Mouse (Mus musculus): ENCODE results near the gene Gm20388. TPM values are rescaled to one million over a fixed set of nuclear protein-coding genes. Genes with fewer than 3 reads are reported as not detected.

Gm20388 gene
- polyA plus RNA-seq, 1 experiment from 2014 or later: not detected

DNA sequence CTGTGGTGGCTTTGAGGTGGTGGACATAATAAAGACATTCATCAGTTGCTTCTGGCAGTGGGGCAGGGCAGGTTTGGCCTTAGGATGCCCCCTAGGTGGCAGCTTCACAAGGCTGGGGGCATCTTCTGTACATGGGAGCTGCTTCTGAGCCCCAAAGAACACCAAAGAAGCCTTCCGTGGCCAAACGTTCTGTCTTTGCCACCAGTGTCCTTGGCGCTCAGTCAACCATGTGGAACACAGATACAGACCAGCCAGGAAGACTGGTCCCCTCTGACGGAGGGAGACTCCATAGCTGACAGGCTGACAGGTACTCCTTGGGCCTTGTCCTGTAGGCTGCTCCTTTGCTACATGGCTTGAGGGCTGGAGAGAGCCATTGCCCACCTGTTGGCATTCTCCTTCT lies 362.8 kb downstream of the Gm20388 start:
- H3K4me2 ChIP-seq (replicated peaks): no peak overlapping the region
- 88% methylated on average over 4 of the region's 4 CpGs for WGBS
- no peak overlapping the region for H3K4me3 ChIP-seq (replicated peaks; ENCODE audit: low read length)
- no peaks in the 10 kb centered on the region for H3K27me3 ChIP-seq (ENCODE audit: control insufficient read depth, insufficient read depth, low read length)
- no peak overlapping the region for H3K27ac ChIP-seq
- H3K9ac ChIP-seq: no peak overlapping the region
- ATAC-seq (ENCODE audit: low FRiP score) (no peak), DNase-seq (ENCODE audit: low spot score) (no peak)
- H3K36me3 ChIP-seq (replicated peaks; ENCODE audit: control insufficient read depth, insufficient read depth): no peaks in the 10 kb centered on the region
- no peaks in the 10 kb centered on the region for H3K9me3 ChIP-seq (ENCODE audit: control insufficient read depth, low read length)
- peaks cover 36% of the 10 kb centered on the region for H3K4me1 ChIP-seq (replicated peaks; ENCODE audit: control insufficient read depth, insufficient read depth, low read length)

DNA sequence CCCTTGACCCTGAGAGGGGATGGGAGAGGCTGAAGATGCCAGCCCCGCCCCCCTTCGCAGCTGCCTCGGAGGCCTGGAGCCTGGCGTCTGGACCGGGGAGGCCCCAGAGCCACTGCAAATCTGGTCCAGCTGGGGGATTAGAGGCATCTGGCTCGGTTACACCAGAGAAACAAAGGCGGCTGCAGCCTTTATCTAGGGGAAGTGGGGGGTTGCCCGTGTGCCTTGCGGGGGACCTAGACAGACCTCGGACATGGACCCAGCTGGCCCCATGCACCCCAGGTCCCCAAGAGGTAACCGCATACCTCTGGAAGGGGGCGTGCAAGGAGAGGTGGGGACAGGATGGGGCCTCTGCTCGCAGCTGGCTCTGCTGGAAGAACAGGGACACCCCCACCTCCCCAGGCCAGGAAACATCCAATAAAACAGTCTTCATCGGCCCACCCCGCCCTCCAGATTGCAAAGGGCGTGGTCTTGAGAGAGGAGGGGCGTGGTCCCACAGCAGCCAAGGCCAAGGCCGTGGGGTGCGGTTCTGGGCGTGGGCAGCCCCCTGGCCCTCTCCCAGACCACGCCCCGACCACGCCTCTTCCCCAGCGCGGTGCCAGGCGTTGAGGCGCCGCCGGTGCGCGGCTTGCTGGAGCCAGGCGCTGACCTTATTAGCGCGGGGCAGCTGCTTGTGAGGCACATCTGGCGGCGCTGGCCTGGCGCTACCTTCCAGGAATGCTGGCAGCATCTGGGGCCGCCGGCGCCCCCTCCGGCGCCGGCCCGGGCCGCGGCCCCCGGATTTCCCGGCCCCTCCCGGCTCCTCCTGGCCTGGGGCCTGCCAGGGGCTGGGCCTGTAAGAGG lies 365.6 kb downstream of the Gm20388 start:
- Histone ChIP-seq H3K4me1 (replicated peaks; ENCODE audit: control insufficient read depth, insufficient read depth, low read length) (peaks cover 22% of the 10 kb centered on the region), H3K4me2 (replicated peaks) (peak overlapping the region; percentile 62)

DNA sequence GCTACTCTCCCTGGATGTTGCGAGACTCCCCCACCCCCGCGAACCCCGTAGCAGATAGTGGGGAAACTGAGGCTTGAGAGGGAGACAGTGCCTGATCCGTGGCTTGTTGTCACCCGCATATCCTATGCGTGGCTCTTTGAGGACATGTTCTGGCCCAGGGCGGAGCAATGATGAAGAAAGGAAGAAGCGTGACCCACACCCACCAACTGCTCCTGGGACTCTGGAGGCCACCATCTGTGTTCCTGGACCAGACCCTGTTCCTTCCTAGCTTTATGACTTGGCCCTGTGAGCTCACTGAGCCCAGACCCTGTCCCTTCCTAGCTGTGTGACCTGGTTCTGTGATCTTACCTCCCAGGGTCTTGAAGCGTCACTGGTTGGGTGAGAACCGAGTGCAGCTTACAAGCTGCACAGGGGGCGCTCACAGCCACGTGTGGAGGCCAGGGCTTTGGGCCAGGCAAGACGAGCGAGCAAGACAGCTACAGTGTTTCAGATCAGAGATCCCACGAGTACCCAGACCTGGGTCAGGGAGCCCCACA lies 366.3 kb downstream of the Gm20388 start:
- Histone ChIP-seq H3K4me2 (replicated peaks) (peak overlapping the region; percentile 62), H3K9me3 (ENCODE audit: control insufficient read depth, low read length) (no peaks in the 10 kb centered on the region), H3K4me3 (replicated peaks; ENCODE audit: low read length) (peak overlapping the region; percentile 20), H3K36me3 (replicated peaks; ENCODE audit: control insufficient read depth, insufficient read depth) (no peaks in the 10 kb centered on the region), H3K27me3 (ENCODE audit: control insufficient read depth, insufficient read depth, low read length) (no peaks in the 10 kb centered on the region), H3K4me1 (replicated peaks; ENCODE audit: control insufficient read depth, insufficient read depth, low read length) (peaks cover 22% of the 10 kb centered on the region), H3K9ac (peak overlapping the region; percentile 50), H3K27ac (no peak overlapping the region)
- DNase-seq (ENCODE audit: low spot score): no peak
- ATAC-seq (ENCODE audit: low FRiP score): no peak; the same call in 1 of the 2 replicates
- 13% methylated on average over 16 of the region's 16 CpGs for WGBS

More for the DNA sequence above, 365.6 kb downstream of the Gm20388 start:
- H3K9ac ChIP-seq: peak overlapping the region; percentile 50
- H3K4me3 ChIP-seq (replicated peaks; ENCODE audit: low read length): peak overlapping the region; percentile 20
- ATAC-seq (ENCODE audit: low FRiP score) (peak; percentile 61), DNase-seq (ENCODE audit: low spot score) (peak; percentile 71)
- no peaks in the 10 kb centered on the region for H3K27me3 ChIP-seq (ENCODE audit: control insufficient read depth, insufficient read depth, low read length)
- H3K9me3 ChIP-seq (ENCODE audit: control insufficient read depth, low read length): no peaks in the 10 kb centered on the region
- H3K27ac ChIP-seq: peak overlapping the region; percentile 51
- under 1% methylated on average over 47 of the region's 49 CpGs for WGBS
- H3K36me3 ChIP-seq (replicated peaks; ENCODE audit: control insufficient read depth, insufficient read depth): no peaks in the 10 kb centered on the region

DNA sequence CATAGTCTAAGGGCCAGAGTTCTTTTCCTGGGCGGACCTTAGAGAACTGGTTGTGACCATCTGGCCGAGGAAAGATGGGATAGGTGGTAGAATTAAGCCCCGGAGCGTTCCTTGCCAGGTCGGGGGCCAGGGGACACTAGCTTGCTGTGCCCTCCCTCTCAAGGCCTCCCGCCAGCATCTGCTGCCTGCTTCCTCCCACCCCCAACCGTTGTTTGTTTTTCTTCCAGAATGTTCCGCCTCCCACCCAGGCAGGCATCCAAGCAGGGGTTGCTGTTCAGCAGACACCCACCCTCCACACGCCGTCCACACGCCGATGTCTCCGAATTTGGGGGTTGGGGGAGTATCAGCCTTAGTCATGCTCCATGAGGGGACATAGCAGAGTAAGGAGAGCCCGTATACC lies 367.4 kb downstream of the Gm20388 start:
- H3K4me1 ChIP-seq (replicated peaks; ENCODE audit: control insufficient read depth, insufficient read depth, low read length): peaks cover 31% of the 10 kb centered on the region
- no peaks in the 10 kb centered on the region for H3K9me3 ChIP-seq (ENCODE audit: control insufficient read depth, low read length)
- WGBS: 66% methylated on average over 14 of the region's 14 CpGs
- H3K36me3 ChIP-seq (replicated peaks; ENCODE audit: control insufficient read depth, insufficient read depth): no peaks in the 10 kb centered on the region
- H3K4me3 ChIP-seq (replicated peaks; ENCODE audit: low read length): no peak overlapping the region
- no peak overlapping the region for H3K27ac ChIP-seq
- no peaks in the 10 kb centered on the region for H3K27me3 ChIP-seq (ENCODE audit: control insufficient read depth, insufficient read depth, low read length)
- no peak for ATAC-seq (ENCODE audit: low FRiP score)
- H3K9ac ChIP-seq: no peak overlapping the region
- no peak for DNase-seq (ENCODE audit: low spot score)
- H3K4me2 ChIP-seq (replicated peaks): no peak overlapping the region

DNA sequence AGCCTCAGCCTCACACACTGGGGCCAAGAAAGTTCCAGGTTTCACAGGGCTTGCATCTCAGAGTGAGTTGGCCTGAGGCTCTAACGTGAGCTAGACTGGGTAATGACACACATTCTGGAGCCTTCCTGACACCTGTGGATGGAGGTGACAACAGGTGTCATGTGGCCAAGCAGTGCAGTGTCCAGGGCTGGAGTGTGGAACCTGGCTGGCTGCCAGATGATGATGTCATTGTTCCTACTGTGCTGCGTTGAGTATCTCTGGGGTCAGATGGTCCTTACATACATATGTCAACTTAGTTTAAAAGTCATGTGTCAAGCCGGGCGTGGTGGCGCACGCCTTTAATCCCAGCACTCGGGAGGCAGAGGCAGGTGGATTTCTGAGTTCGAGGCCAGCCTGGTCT lies 368.8 kb downstream of the Gm20388 start:
- no peaks in the 10 kb centered on the region for H3K9me3 ChIP-seq (ENCODE audit: control insufficient read depth, low read length)
- no peak overlapping the region for H3K9ac ChIP-seq
- H3K4me2 ChIP-seq (replicated peaks): no peak overlapping the region
- DNase-seq (ENCODE audit: low spot score) (no peak), ATAC-seq (ENCODE audit: low FRiP score) (no peak)
- peaks cover 41% of the 10 kb centered on the region for H3K4me1 ChIP-seq (replicated peaks; ENCODE audit: control insufficient read depth, insufficient read depth, low read length)
- 89% methylated on average over 8 of the region's 8 CpGs for WGBS
- no peak overlapping the region for H3K4me3 ChIP-seq (replicated peaks; ENCODE audit: low read length)
- H3K36me3 ChIP-seq (replicated peaks; ENCODE audit: control insufficient read depth, insufficient read depth): no peaks in the 10 kb centered on the region
- H3K27me3 ChIP-seq (ENCODE audit: control insufficient read depth, insufficient read depth, low read length): no peaks in the 10 kb centered on the region
- H3K27ac ChIP-seq: no peak overlapping the region

DNA sequence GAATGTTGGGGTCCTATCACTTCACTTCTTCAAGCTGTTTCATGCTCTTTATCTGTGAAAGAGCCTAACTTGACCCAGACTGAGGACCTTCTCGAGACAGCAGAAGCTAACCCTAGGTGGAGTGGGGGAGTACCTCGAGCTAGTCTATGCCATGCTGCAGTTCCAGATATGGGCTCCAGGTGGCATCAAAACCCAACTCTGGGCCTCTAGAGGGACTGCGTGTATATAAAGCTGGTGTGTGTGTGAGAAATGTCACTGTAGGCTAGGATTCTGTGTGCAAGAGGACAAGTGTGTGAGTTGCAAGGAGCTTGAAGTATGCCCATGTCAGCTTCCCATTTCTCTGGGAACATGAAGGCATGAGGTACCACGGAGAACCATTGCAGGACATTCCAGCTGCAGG lies 370.8 kb downstream of the Gm20388 start:
- DNase-seq (ENCODE audit: low spot score) (peak; percentile 93), ATAC-seq (ENCODE audit: low FRiP score) (0 out of 2 replicates have a peak, but pooled peaks have one; percentile 51)
- Histone ChIP-seq H3K4me2 (replicated peaks) (no peak overlapping the region), H3K27me3 (ENCODE audit: control insufficient read depth, insufficient read depth, low read length) (no peaks in the 10 kb centered on the region), H3K4me1 (replicated peaks; ENCODE audit: control insufficient read depth, insufficient read depth, low read length) (peaks cover 43% of the 10 kb centered on the region), H3K36me3 (replicated peaks; ENCODE audit: control insufficient read depth, insufficient read depth) (no peaks in the 10 kb centered on the region), H3K9me3 (ENCODE audit: control insufficient read depth, low read length) (no peaks in the 10 kb centered on the region), H3K9ac (no peak overlapping the region), H3K4me3 (replicated peaks; ENCODE audit: low read length) (no peak overlapping the region), H3K27ac (no peak overlapping the region)
- WGBS: 19% methylated on average over 4 of the region's 4 CpGs

DNA sequence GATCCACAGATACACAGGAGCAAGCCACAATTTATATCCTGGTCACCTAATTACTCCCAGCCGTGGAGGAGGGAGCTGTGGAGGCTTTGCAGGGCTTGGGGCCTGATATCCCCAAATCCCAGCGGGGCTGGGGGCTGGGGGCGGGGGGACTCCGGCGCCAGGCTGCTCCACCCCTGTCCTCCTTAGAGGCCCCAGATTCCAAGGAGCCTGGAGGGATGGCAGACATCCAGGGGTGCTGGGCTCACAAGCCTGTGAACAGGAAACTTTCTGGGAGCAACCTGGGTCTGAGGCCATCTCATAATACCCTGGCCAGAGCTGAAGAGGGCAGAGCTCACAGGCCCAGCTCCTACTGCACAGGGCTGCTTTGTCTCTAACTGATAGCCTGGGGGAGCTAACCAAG lies 371.8 kb downstream of the Gm20388 start:
- Histone ChIP-seq H3K27ac (no peak overlapping the region), H3K4me3 (replicated peaks; ENCODE audit: low read length) (no peak overlapping the region), H3K4me2 (replicated peaks) (no peak overlapping the region), H3K27me3 (ENCODE audit: control insufficient read depth, insufficient read depth, low read length) (no peaks in the 10 kb centered on the region), H3K4me1 (replicated peaks; ENCODE audit: control insufficient read depth, insufficient read depth, low read length) (peaks cover 35% of the 10 kb centered on the region), H3K36me3 (replicated peaks; ENCODE audit: control insufficient read depth, insufficient read depth) (no peaks in the 10 kb centered on the region), H3K9me3 (ENCODE audit: control insufficient read depth, low read length) (no peaks in the 10 kb centered on the region), H3K9ac (0 out of 2 replicates have a peak overlapping the region, but pooled peaks have one; percentile 9)
- WGBS: 44% methylated on average over 5 of the region's 5 CpGs
- DNase-seq (ENCODE audit: low spot score) (no peak), ATAC-seq (ENCODE audit: low FRiP score) (no peak)

DNA sequence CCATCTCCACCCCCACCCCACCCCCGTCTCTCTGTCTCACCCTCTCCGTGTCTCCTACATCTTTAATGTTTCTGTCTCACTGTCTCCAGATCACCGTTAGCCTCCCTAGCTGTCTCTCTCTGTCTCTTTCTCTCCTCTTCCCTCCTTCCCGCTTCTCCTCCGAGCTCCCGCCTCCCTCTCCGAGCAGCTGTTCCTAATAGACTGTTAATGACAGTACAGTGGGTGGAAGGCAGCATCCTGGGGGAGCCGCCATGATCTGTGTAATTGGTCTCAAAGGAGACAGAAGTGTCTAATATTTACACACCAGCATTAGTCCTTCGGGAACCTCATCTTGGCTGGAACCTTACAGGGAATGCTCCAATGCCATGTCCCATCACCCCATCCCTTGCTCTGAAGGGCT lies 373.6 kb downstream of the Gm20388 start:
- H3K4me1 ChIP-seq (replicated peaks; ENCODE audit: control insufficient read depth, insufficient read depth, low read length): peaks cover 46% of the 10 kb centered on the region

DNA sequence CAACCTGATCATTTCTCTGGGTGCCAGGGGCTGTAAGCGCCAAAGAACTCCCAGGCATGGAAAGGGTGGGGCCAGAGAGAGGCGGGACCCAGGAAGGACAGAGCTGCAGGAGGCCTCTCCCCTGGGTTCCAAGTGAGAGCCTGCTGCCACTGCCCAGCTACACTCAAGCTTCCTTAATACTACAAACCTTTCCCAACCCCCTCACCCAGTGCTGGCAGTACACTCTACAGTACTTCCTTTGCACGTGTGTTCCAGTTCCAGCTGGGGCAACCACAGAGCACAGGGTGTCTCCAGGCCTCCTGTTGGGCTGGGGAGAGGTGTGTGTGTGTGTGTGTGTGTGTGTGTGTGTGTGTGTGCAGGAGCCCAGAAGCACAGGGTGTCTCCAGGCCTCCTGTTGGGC lies 374.4 kb downstream of the Gm20388 start:
- Histone ChIP-seq H3K9ac (no peak overlapping the region; the same call in 1 of the 2 replicates), H3K4me3 (replicated peaks; ENCODE audit: low read length) (no peak overlapping the region), H3K27ac (no peak overlapping the region), H3K27me3 (ENCODE audit: control insufficient read depth, insufficient read depth, low read length) (no peaks in the 10 kb centered on the region), H3K4me1 (replicated peaks; ENCODE audit: control insufficient read depth, insufficient read depth, low read length) (peaks cover 54% of the 10 kb centered on the region), H3K36me3 (replicated peaks; ENCODE audit: control insufficient read depth, insufficient read depth) (no peaks in the 10 kb centered on the region), H3K9me3 (ENCODE audit: control insufficient read depth, low read length) (no peaks in the 10 kb centered on the region), H3K4me2 (replicated peaks) (no peak overlapping the region)
- ATAC-seq (ENCODE audit: low FRiP score) (no peak), DNase-seq (ENCODE audit: low spot score) (no peak)
- 47% methylated on average over 3 of the region's 3 CpGs for WGBS

More for the DNA sequence above, 373.6 kb downstream of the Gm20388 start:
- DNase-seq (ENCODE audit: low spot score): no peak
- no peak overlapping the region for H3K4me3 ChIP-seq (replicated peaks; ENCODE audit: low read length)
- H3K27ac ChIP-seq: peak overlapping the region; percentile 45; the same call in 1 of the 2 replicates
- WGBS: 21% methylated on average over 9 of the region's 9 CpGs
- H3K4me2 ChIP-seq (replicated peaks): no peak overlapping the region
- no peak for ATAC-seq (ENCODE audit: low FRiP score)
- no peaks in the 10 kb centered on the region for H3K27me3 ChIP-seq (ENCODE audit: control insufficient read depth, insufficient read depth, low read length)
- no peaks in the 10 kb centered on the region for H3K9me3 ChIP-seq (ENCODE audit: control insufficient read depth, low read length)
- H3K36me3 ChIP-seq (replicated peaks; ENCODE audit: control insufficient read depth, insufficient read depth): no peaks in the 10 kb centered on the region
- H3K9ac ChIP-seq: peak overlapping the region; percentile 18; the same call in 1 of the 2 replicates
